Mouse (Mus musculus): Measurements from ENCODE around the gene Sipa1l1. TPM values are rescaled to one million over a fixed set of nuclear protein-coding genes. Genes with fewer than 3 reads are reported as not detected.

Sipa1l1 gene
- polyA plus RNA-seq, 1 experiment from 2014 or later: 34.0 TPM

DNA sequence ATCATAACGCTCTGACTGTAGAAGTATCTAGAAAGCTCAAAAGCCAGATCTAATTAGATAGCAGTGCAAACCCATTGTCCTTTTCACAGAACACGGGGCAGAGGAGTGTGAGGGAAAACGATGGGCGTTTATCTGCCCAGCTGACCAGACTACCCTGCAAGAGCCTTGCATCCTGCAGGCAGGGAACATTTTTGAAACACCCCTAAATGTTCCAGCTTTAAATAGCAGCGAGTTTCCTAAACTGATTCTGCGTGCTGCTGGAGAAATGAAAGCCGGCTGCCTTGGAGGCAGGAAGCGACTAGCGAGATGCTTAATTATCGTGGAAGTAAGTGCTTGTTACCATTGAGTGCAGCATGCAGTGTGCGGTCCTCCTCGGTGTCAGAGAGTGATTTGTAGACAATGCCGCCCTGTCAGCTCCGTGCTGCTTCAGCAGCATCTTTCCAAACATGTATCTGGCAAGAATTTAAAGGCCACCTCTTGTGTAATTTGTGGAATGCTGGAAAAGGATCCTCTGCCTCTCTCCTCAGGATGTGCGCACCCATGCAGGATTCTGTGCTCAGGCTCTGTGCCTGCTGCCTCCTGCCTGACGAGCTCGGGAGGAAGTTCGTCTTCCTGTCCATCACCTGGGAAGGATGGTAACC lies 170.2 kb downstream of the Sipa1l1 start:
- peak; percentile 37 for DNase-seq (ENCODE audit: low spot score)
- no peaks in the 10 kb centered on the region for H3K27me3 ChIP-seq (replicated peaks; ENCODE audit: low read depth, poor library complexity, severe bottlenecking)
- H3K36me3 ChIP-seq (replicated peaks): peaks cover 22% of the 10 kb centered on the region
- H3K4me1 ChIP-seq: peaks cover 29% of the 10 kb centered on the region
- H3K9me3 ChIP-seq: no peaks in the 10 kb centered on the region
- WGBS: 19% methylated on average over 18 of the region's 18 CpGs
- no peak overlapping the region for H3K27ac ChIP-seq (replicated peaks)
- H3K4me3 ChIP-seq: peak overlapping the region; percentile 38

- 81% methylated on average over 6 of the region's 6 CpGs for WGBS
These were observed 171.2 kb downstream of the Sipa1l1 start for GRCm38 (mm10) chr12:82340196-82340918.

GRCm38 (mm10) chr12:82341181-82341580 lies 172.1 kb downstream of the Sipa1l1 start:
- DNase-seq (ENCODE audit: low spot score): no peak
- Histone ChIP-seq H3K36me3 (replicated peaks) (peaks cover 22% of the 10 kb centered on the region), H3K9me3 (no peaks in the 10 kb centered on the region), H3K27ac (replicated peaks) (no peak overlapping the region), H3K4me1 (peaks cover 18% of the 10 kb centered on the region), H3K27me3 (replicated peaks; ENCODE audit: low read depth, poor library complexity, severe bottlenecking) (no peaks in the 10 kb centered on the region), H3K4me3 (no peak overlapping the region)
- WGBS: 93% methylated on average over 8 of the region's 8 CpGs

More at GRCm38 (mm10) chr12:82340196-82340918, 171.2 kb downstream of the Sipa1l1 start:
- Histone ChIP-seq H3K4me3 (no peak overlapping the region), H3K4me1 (peaks cover 19% of the 10 kb centered on the region), H3K27ac (replicated peaks) (no peak overlapping the region), H3K36me3 (replicated peaks) (peaks cover 22% of the 10 kb centered on the region), H3K27me3 (replicated peaks; ENCODE audit: low read depth, poor library complexity, severe bottlenecking) (no peaks in the 10 kb centered on the region), H3K9me3 (no peaks in the 10 kb centered on the region)
- DNase-seq (ENCODE audit: low spot score): no peak

- Histone ChIP-seq H3K27me3 (replicated peaks; ENCODE audit: low read depth, poor library complexity, severe bottlenecking) (no peaks in the 10 kb centered on the region), H3K4me3 (no peak overlapping the region), H3K4me1 (peaks cover 18% of the 10 kb centered on the region), H3K27ac (replicated peaks) (no peak overlapping the region), H3K9me3 (no peaks in the 10 kb centered on the region), H3K36me3 (replicated peaks) (peaks cover 22% of the 10 kb centered on the region)
- DNase-seq (ENCODE audit: low spot score): no peak
- 98% methylated on average over 9 of the region's 9 CpGs for WGBS
These were observed 172.6 kb downstream of the Sipa1l1 start for GRCm38 (mm10) chr12:82341696-82342095.

DNA sequence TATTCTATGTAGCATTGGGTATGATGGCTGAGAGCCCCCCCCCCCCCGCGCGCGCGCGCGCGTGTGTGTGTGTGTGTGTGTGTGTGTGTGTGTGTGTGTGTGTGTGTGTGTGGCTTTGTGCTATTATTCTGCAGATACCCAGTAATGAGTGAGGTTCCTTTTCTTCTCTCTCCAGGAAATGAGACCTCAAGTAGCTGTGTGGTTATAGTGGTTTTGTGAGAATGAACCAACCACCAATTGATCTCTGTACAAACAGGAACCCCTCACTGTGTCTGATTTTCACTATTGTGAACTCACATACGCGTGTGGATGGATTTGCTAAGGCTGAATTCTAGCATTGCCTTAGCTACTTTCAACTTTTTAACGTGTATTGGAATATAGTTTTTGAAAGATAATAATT lies 181.0 kb downstream of the Sipa1l1 start:
- DNase-seq (ENCODE audit: low spot score): no peak
- H3K36me3 ChIP-seq (replicated peaks): no peaks in the 10 kb centered on the region
- WGBS: 91% methylated on average over 11 of the region's 11 CpGs
- no peak overlapping the region for H3K27ac ChIP-seq (replicated peaks)
- no peaks in the 10 kb centered on the region for H3K27me3 ChIP-seq (replicated peaks; ENCODE audit: low read depth, poor library complexity, severe bottlenecking)
- no peaks in the 10 kb centered on the region for H3K9me3 ChIP-seq
- no peak overlapping the region for H3K4me3 ChIP-seq
- peaks cover 17% of the 10 kb centered on the region for H3K4me1 ChIP-seq

DNA sequence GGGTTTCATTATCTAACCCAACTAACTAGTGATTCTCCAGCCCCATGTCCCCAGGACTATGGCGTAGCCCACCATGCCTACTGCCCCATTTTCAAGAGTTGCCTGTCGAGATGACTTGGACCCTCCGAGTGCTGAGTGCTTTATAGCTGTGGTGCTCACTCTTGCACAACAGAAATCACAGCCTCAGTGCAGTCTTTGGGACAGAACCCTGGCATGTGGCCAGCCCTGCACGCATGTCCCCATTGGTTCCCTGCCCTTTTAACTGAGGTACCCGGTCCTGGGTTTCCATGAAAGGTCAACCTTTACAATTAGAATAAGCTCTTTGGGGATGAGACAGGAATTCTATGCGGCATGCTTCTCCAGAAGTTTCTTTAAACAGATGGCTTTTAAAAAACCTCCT lies 181.8 kb downstream of the Sipa1l1 start:
- Histone ChIP-seq H3K27ac (replicated peaks) (no peak overlapping the region), H3K36me3 (replicated peaks) (no peaks in the 10 kb centered on the region), H3K4me1 (peaks cover 25% of the 10 kb centered on the region), H3K9me3 (no peaks in the 10 kb centered on the region), H3K4me3 (no peak overlapping the region), H3K27me3 (replicated peaks; ENCODE audit: low read depth, poor library complexity, severe bottlenecking) (no peaks in the 10 kb centered on the region)
- DNase-seq (ENCODE audit: low spot score): no peak
- 88% methylated on average over 6 of the region's 6 CpGs for WGBS

- no peak for DNase-seq (ENCODE audit: low spot score)
- no peak overlapping the region for H3K27ac ChIP-seq (replicated peaks)
- peaks cover 16% of the 10 kb centered on the region for H3K36me3 ChIP-seq (replicated peaks)
- H3K27me3 ChIP-seq (replicated peaks; ENCODE audit: low read depth, poor library complexity, severe bottlenecking): no peaks in the 10 kb centered on the region
- peaks cover 25% of the 10 kb centered on the region for H3K4me1 ChIP-seq
- no peak overlapping the region for H3K4me3 ChIP-seq
- 85% methylated on average over 2 of the region's 2 CpGs for WGBS
- no peaks in the 10 kb centered on the region for H3K9me3 ChIP-seq
These were observed 184.5 kb downstream of the Sipa1l1 start for GRCm38 (mm10) chr12:82353660-82354059.

- 66% methylated on average over 10 of the region's 10 CpGs for WGBS
- 0 out of 2 replicates have a peak overlapping the region, but pooled peaks have one; percentile 19 for H3K27ac ChIP-seq (replicated peaks)
- H3K36me3 ChIP-seq (replicated peaks): peaks cover 20% of the 10 kb centered on the region
- H3K4me1 ChIP-seq: peaks cover 18% of the 10 kb centered on the region
- H3K4me3 ChIP-seq: no peak overlapping the region
- H3K27me3 ChIP-seq (replicated peaks; ENCODE audit: low read depth, poor library complexity, severe bottlenecking): no peaks in the 10 kb centered on the region
- no peaks in the 10 kb centered on the region for H3K9me3 ChIP-seq
- no peak for DNase-seq (ENCODE audit: low spot score)
These were observed 186.5 kb downstream of the Sipa1l1 start for GRCm38 (mm10) chr12:82355419-82356149.

DNA sequence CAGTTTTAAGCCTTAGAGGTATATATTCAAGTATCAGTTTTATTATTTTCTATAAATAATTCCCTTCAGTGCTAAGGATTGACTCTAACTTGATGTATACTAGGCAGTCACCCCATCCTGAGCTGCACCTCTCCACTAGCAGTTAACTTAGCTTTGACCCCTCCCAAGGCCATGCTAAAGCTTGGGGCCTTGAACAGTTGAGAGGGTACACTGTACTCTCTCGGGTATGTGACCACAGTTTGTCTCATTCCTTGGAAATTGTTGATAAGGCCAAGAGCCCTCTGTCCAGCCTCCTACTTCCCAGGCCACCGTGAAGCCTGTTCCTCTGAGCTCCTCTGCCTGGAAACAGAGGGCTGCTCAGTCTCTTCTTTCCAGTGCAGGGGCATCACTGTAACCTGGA lies 187.4 kb downstream of the Sipa1l1 start:
- 86% methylated on average over 2 of the region's 2 CpGs for WGBS

DNA sequence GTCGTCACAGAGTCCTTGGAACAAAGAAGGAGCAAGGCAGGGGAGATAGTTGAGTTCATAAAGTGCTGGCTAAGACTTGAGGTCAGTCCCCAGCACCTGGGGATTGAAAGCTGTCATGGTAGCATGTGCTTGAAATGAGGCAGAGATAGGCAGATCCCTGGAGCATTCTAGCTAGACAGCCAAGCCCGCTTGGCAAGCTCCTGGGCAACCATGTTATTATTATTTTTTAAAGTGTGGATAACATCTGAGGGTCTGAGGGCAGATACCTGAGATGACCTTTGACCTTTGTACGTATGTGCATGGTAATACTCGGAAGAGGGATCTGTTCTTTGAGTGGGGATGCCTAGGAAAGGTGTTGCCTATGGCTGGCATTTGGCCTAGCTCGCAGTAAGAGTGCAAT lies 188.3 kb downstream of the Sipa1l1 start:
- no peak for DNase-seq (ENCODE audit: low spot score)
- H3K27ac ChIP-seq (replicated peaks): no peak overlapping the region
- peaks cover 18% of the 10 kb centered on the region for H3K4me1 ChIP-seq
- H3K9me3 ChIP-seq: no peaks in the 10 kb centered on the region
- H3K27me3 ChIP-seq (replicated peaks; ENCODE audit: low read depth, poor library complexity, severe bottlenecking): no peaks in the 10 kb centered on the region
- H3K4me3 ChIP-seq: no peak overlapping the region
- 82% methylated on average over 5 of the region's 5 CpGs for WGBS
- peaks cover 27% of the 10 kb centered on the region for H3K36me3 ChIP-seq (replicated peaks)

More for the DNA sequence above, 187.4 kb downstream of the Sipa1l1 start:
- no peaks in the 10 kb centered on the region for H3K9me3 ChIP-seq
- no peak overlapping the region for H3K27ac ChIP-seq (replicated peaks)
- H3K27me3 ChIP-seq (replicated peaks; ENCODE audit: low read depth, poor library complexity, severe bottlenecking): no peaks in the 10 kb centered on the region
- no peak for DNase-seq (ENCODE audit: low spot score)
- H3K4me3 ChIP-seq: no peak overlapping the region
- H3K4me1 ChIP-seq: peaks cover 18% of the 10 kb centered on the region
- peaks cover 24% of the 10 kb centered on the region for H3K36me3 ChIP-seq (replicated peaks)

DNA sequence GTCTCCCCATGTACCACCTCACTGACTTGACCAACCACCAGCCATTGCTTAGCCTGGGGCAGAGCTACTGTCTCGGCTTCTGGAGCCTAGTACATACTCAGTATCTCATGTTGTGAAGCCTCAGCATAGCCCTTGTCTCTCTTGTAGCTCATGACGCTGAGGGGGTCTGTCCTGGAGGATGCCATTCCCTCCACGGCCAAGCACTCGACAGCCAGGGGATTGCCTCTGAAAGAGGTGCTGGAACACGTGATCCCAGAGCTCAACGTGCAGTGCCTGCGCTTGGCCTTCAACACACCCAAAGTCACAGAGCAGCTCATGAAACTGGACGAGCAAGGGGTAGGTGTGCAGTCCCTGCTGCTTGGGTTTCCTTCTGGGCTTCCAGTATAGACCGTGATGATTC lies 193.7 kb downstream of the Sipa1l1 start:
- no peak for DNase-seq (ENCODE audit: low spot score)
- 93% methylated on average over 9 of the region's 9 CpGs for WGBS
- H3K36me3 ChIP-seq (replicated peaks): peaks cover 31% of the 10 kb centered on the region
- H3K27me3 ChIP-seq (replicated peaks; ENCODE audit: low read depth, poor library complexity, severe bottlenecking): no peaks in the 10 kb centered on the region
- no peak overlapping the region for H3K4me3 ChIP-seq
- H3K27ac ChIP-seq (replicated peaks): no peak overlapping the region
- H3K4me1 ChIP-seq: 0 out of 2 replicates have a peak, but pooled peaks cover 4% of the 10 kb centered on the region
- no peaks in the 10 kb centered on the region for H3K9me3 ChIP-seq

DNA sequence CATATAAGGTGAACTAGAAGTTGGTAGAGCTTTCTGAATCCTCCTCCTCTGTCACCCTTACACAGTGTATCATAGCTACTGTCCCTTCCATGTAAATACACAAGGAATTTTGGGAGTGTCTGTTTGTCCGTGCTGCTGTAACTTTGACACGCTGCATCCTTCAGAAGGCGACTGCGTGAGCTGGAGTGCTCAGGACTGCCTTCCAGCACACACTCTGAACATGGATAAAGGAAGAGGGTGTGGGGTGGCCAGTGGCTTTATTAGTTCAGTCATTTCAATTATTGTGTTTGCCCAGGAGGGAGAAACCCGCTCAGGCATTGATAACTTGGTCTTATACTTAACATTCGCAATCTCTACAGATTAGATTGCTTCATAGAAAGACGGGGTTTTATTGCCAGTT lies 195.1 kb downstream of the Sipa1l1 start:
- Histone ChIP-seq H3K27me3 (replicated peaks; ENCODE audit: low read depth, poor library complexity, severe bottlenecking) (no peaks in the 10 kb centered on the region), H3K27ac (replicated peaks) (no peak overlapping the region), H3K36me3 (replicated peaks) (peaks cover 19% of the 10 kb centered on the region; the same call in 1 of the 2 replicates), H3K4me1 (0 out of 2 replicates have a peak, but pooled peaks cover 4% of the 10 kb centered on the region), H3K4me3 (no peak overlapping the region), H3K9me3 (no peaks in the 10 kb centered on the region)
- DNase-seq (ENCODE audit: low spot score): no peak
- WGBS: 91% methylated on average over 7 of the region's 7 CpGs
